Mouse (Mus musculus) myocyte (in vitro differentiated cells): ENCODE measurements at regions not wholly inside any gene's neighbourhood (a gene's known extent, or its start where the extent isn't known, plus 50 kb on each side); places are given as distances from the start of the nearest gene placed in this dataset.

ENCODE experiments used
- H3K27me3 ChIP-seq: one replicate; pipeline ENCODE4 v1.6.1; 2011; ENCODE audit not compliant: control insufficient read depth, insufficient read depth, insufficient read length
- H3K36me3 ChIP-seq: one replicate; pipeline ENCODE4 v1.6.1; 2011; ENCODE audit not compliant: control insufficient read depth, insufficient read depth
- H3K4me2 ChIP-seq: one replicate; pipeline ENCODE4 v1.6.1; 2011; ENCODE audit warnings: low read depth, control low read depth
- H3K4me3 ChIP-seq: one replicate; pipeline ENCODE4 v1.5.1; 2011; ENCODE audit warnings: mild to moderate bottlenecking, control low read depth, moderate library complexity
- H3K79me2 ChIP-seq: one replicate; pipeline ENCODE4 v1.6.1; 2011; ENCODE audit not compliant: control insufficient read depth, insufficient read depth
- H3ac ChIP-seq: one replicate; pipeline ENCODE4 v1.6.1; 2011; ENCODE audit not compliant: control insufficient read depth, insufficient read length
- CEBPB ChIP-seq: IDR thresholded peaks from 2 replicates; pipeline ENCODE4 v1.6.1; 2011; ENCODE audit warnings: mild to moderate bottlenecking, moderate library complexity; ENCODE audit not compliant: poor library complexity, insufficient read depth, severe bottlenecking
- E2F4 ChIP-seq: IDR thresholded peaks from one replicate; pipeline ENCODE4 v1.6.1; 2011; ENCODE audit warnings: mild to moderate bottlenecking, control low read depth, moderate library complexity; ENCODE audit not compliant: insufficient read depth
- MAX ChIP-seq: IDR thresholded peaks from one replicate; pipeline ENCODE4 v1.6.1; 2011; ENCODE audit warnings: low read depth, mild to moderate bottlenecking, control low read depth
- MYOD1 ChIP-seq, 3 experiments: IDR thresholded peaks; one replicate each; pipeline ENCODE4 v1.6.1; 2011; ENCODE audit warnings: control low read depth in 2 of 3, low read depth in 2 of 3, mild to moderate bottlenecking in 2 of 3, moderate library complexity in 1 of 3; ENCODE audit not compliant: insufficient read length in 2 of 3, control insufficient read depth in 1 of 3
- MYOG ChIP-seq, 3 experiments: IDR thresholded peaks; one replicate each; pipeline ENCODE4 v1.6.1; 2011; ENCODE audit warnings: control low read depth in 2 of 3, low read depth in 2 of 3, mild to moderate bottlenecking in 2 of 3; ENCODE audit not compliant: insufficient read length in 2 of 3, control insufficient read depth in 1 of 3, insufficient read depth in 1 of 3
- POLR2A ChIP-seq: IDR thresholded peaks from one replicate; pipeline ENCODE4 v1.6.1; 2011; ENCODE audit warnings: low read depth, mild to moderate bottlenecking, control low read depth, moderate library complexity; ENCODE audit not compliant: insufficient read length
- POLR2AphosphoS2 ChIP-seq: IDR thresholded peaks from one replicate; pipeline ENCODE4 v1.6.1; 2011; ENCODE audit warnings: low read depth, control low read depth; ENCODE audit not compliant: insufficient read length
- REST ChIP-seq: IDR thresholded peaks from one replicate; pipeline ENCODE4 v1.6.1; 2011; ENCODE audit warnings: mild to moderate bottlenecking, control low read depth, moderate library complexity; ENCODE audit not compliant: insufficient read depth, insufficient read length
- SRF ChIP-seq: IDR thresholded peaks from one replicate; pipeline ENCODE4 v1.6.1; 2011; ENCODE audit warnings: low read depth; ENCODE audit not compliant: control insufficient read depth, insufficient read length
- TCF12 ChIP-seq: IDR thresholded peaks from one replicate; pipeline ENCODE4 v1.6.1; 2011; ENCODE audit warnings: mild to moderate bottlenecking, control low read depth; ENCODE audit not compliant: poor library complexity, insufficient read depth, severe bottlenecking
- TCF3 ChIP-seq: IDR thresholded peaks from one replicate; pipeline ENCODE4 v1.6.1; 2011; ENCODE audit warnings: low read depth, control low read depth; ENCODE audit not compliant: insufficient read length
- USF1 ChIP-seq: IDR thresholded peaks from one replicate; pipeline ENCODE4 v1.6.1; 2011; ENCODE audit warnings: low read depth, mild to moderate bottlenecking, control low read depth, moderate library complexity

DNA sequence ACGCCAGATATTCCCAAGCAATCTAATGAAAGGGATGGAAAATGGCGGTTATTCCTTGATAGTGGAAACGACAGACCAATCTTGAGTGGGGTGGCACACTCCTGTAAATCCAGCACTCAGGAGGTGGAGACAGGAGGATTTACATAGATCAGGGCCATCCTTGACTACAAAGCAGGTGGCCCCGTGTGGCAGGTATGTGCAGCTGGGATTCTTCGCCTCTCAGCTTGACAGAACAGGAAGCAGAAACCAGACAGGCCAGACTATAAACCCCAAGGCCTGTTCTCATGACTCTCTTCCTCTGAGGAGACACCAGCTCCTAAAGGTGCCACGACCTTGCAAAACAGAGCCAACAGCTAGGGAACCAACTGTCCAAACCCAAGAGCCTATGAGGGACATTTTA lies 449.7 kb downstream of the Cd83 start:
- H3K4me2 ChIP-seq, result no peak overlapping the region
- no peaks in the 10 kb centered on the region for H3K36me3 ChIP-seq
- TF ChIP-seq TCF12 (no peak), USF1 (no peak), CEBPB (no peak), E2F4 (no peak), SRF (no peak), MYOG (IDR thresholded peaks at IDR 0.05; ENCODE audit: control insufficient read depth in 1 of 3, insufficient read depth in 1 of 3, insufficient read length in 2 of 3, low read depth in 2 of 3) (no peak)
- H3K79me2 ChIP-seq, result no peaks in the 10 kb centered on the region
- H3K4me3 ChIP-seq, result no peak overlapping the region
- H3ac ChIP-seq, result no peak overlapping the region
- no peaks in the 10 kb centered on the region for H3K27me3 ChIP-seq

DNA sequence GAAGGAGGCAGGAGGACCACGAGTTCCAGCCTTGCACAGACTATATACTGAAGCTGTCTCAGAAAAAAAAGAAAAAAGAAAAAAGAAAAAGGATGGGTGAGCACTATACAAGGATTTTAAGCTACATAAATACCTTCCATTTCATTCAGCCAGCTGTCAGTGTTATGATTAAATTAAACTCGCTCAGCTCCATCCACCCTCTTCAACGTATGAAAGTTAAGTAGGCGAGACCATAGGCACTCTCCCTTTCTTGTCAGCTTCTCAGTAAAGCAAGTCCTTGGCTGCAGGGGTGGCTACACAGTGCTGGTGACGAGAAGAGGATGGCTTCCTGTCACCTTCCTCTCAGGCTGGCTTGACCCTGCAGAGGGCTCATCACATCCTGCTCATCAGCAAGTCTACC lies 450.7 kb downstream of the Cd83 start:
- H3K4me2 ChIP-seq, result no peak overlapping the region
- H3K4me3 ChIP-seq, result no peak overlapping the region
- no peaks in the 10 kb centered on the region for H3K79me2 ChIP-seq
- H3ac ChIP-seq, result no peak overlapping the region
- no peaks in the 10 kb centered on the region for H3K27me3 ChIP-seq
- no peaks in the 10 kb centered on the region for H3K36me3 ChIP-seq
- TF ChIP-seq MAX (no peak), CEBPB (no peak), SRF (no peak), MYOD1 (IDR thresholded peaks at IDR 0.05; ENCODE audit: control insufficient read depth in 1 of 3, insufficient read length in 2 of 3, low read depth in 2 of 3) (no peak), USF1 (no peak), POLR2A (no peak)

DNA sequence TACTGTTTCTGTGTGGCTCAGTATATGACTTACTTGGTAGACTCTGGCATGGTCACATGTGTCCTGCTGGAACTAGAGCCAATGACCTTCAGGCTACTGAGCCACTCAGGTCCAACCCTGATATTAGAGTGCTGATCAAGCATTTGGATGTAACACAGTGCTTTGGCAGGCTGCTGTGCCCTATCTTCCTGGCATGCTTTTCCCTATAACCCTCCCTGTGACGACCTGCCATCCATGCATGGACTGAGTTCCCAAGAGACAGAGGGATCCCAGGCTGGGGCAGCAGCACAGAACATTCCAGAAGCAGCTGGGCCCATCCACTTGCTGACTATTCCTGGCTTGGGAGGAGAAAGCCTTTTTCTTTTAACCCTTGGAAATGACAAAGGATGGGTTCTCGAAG lies 451.4 kb downstream of the Cd83 start:
- TF ChIP-seq TCF12 (no peak), USF1 (no peak), MYOG (IDR thresholded peaks at IDR 0.05; ENCODE audit: control insufficient read depth in 1 of 3, insufficient read depth in 1 of 3, insufficient read length in 2 of 3, low read depth in 2 of 3) (no peak)
- H3ac ChIP-seq, result no peak overlapping the region
- H3K4me3 ChIP-seq, result no peak overlapping the region
- H3K79me2 ChIP-seq, result no peaks in the 10 kb centered on the region
- H3K27me3 ChIP-seq, result no peaks in the 10 kb centered on the region
- H3K4me2 ChIP-seq, result no peak overlapping the region
- no peaks in the 10 kb centered on the region for H3K36me3 ChIP-seq

DNA sequence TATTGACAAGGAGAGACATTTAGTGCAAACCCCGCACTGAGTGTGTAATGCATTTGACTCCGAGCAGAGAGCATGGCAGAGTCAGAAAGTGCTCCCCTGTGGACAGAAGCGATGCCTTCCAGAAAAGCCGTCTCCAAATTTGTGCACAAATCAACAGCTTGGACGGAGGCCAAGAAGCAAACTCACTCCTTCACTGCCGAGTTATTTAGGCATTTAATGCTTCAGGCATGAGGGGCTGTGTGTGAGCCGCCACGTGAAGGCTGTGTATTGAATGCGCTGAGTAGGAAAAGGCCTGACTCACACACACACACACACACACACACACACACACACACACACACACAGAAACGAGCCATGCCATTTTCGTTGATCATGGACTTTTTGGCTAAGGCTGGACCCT lies 453.7 kb downstream of the Cd83 start:
- no peak overlapping the region for H3K4me2 ChIP-seq
- no peak overlapping the region for H3K4me3 ChIP-seq
- H3ac ChIP-seq, result no peak overlapping the region
- TF ChIP-seq SRF (no peak), TCF12 (no peak), TCF3 (no peak), REST (no peak), MYOG (IDR thresholded peaks at IDR 0.05; ENCODE audit: control insufficient read depth in 1 of 3, insufficient read depth in 1 of 3, insufficient read length in 2 of 3, low read depth in 2 of 3) (no peak), CEBPB (no peak), MAX (no peak), POLR2AphosphoS2 (no peak), POLR2A (no peak), MYOD1 (IDR thresholded peaks at IDR 0.05; ENCODE audit: control insufficient read depth in 1 of 3, insufficient read length in 2 of 3, low read depth in 2 of 3) (no peak), USF1 (no peak), E2F4 (no peak)
- no peaks in the 10 kb centered on the region for H3K27me3 ChIP-seq
- H3K36me3 ChIP-seq, result no peaks in the 10 kb centered on the region
- no peaks in the 10 kb centered on the region for H3K79me2 ChIP-seq

- Histone ChIP-seq H3K36me3 (no peaks in the 10 kb centered on the region), H3ac (no peak overlapping the region), H3K27me3 (no peaks in the 10 kb centered on the region), H3K4me3 (no peak overlapping the region), H3K4me2 (no peak overlapping the region), H3K79me2 (no peaks in the 10 kb centered on the region)
- no peak for TF ChIP-seq POLR2AphosphoS2
These were observed 458.6 kb downstream of the Cd83 start for GRCm38 (mm10) chr13:44243211-44243610.

DNA sequence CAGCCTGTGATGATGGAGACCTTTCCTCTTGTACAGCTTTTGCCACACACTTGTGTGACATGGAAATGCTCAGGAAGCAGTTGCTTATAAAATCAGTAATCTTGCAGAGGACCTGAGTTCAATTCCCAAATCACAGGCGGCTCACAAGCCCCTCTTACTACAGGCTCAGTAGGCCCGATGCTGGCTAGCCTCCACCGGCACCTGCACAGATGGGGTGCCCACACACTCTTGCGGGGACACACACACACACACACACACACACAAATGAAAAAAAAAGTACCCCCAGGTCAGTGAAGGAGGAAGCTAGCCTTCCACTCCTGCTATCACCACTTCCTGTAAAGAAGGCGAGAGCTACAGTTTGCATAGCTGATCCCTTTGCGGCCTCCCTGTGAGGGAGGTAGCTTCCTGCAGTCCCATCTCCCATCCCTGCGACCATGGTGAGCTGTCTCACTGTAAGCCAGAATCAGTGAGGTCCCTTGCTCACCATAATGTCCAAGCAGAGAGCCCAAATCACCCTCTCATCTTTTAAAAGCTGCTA lies 462.2 kb downstream of the Cd83 start:
- no peak overlapping the region for H3K4me3 ChIP-seq
- H3ac ChIP-seq, result no peak overlapping the region
- no peaks in the 10 kb centered on the region for H3K79me2 ChIP-seq
- no peaks in the 10 kb centered on the region for H3K36me3 ChIP-seq
- no peaks in the 10 kb centered on the region for H3K27me3 ChIP-seq
- no peak overlapping the region for H3K4me2 ChIP-seq
- TF ChIP-seq MYOG (IDR thresholded peaks at IDR 0.05; ENCODE audit: control insufficient read depth in 1 of 3, insufficient read depth in 1 of 3, insufficient read length in 2 of 3, low read depth in 2 of 3) (no peak), SRF (no peak), E2F4 (no peak), TCF12 (no peak), POLR2A (no peak), POLR2AphosphoS2 (no peak), MAX (no peak), USF1 (no peak), MYOD1 (IDR thresholded peaks at IDR 0.05; ENCODE audit: control insufficient read depth in 1 of 3, insufficient read length in 2 of 3, low read depth in 2 of 3) (no peak), TCF3 (no peak), CEBPB (no peak), REST (no peak)
